ENCODE assay signal across 12 mouse cellular contexts in the genomic region with DNA sequence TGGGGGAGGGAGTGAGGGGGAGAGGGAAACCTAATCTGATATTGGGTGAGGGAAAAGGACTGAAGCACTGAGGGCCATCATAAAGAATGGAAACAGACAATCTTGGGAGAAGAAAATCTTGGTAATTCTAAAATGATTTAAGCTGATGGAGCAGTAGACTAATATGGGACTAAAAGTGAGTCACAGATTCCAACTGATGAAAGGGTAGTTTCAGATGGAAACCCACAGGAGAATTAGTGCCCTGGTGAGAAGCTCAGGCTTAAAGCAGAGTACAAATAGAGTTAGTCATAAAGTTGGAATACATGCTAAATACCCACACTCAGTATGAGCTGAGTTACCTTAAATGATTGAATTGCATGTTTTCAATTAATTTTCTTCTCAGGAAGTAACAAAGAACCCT.
A peak's percentile ranks its signal among the peaks of the same experiment; 100 is the strongest.
DNase-seq lines count a peak whose midpoint lies in the region.
"Had no signal": no experiment of that assay in that cellular context is flagged by ENCODE, and none has a peak within 500 bp of the region (broad histone marks: within the 10 kb centered on the region; RNA-seq: fewer than 3 reads in every experiment).

No protein-coding gene starts in this region.

- DNase-seq in 3T3-L1 (ENCODE audit: low read depth, low spot score): peak; percentile 61
- peak; percentile 2 for DNase-seq in Muller cell, postnatal 12 days (ENCODE audit: inconsistent ontology term)
- DNase-seq in fibroblast of lung, adult 2 months (ENCODE audit: low read depth): peak; percentile 31
- DNase-seq in cerebellum, adult 8-10 months: no peak
- no peak for DNase-seq in thymus, postnatal 4 days
- DNase-seq: adrenal gland, adult 8-10 months; adrenal gland, postnatal 14 days; adrenal gland, postnatal 36 days; cerebellum, adult 11-12 months; cerebellum, adult 9-10 months; cerebellum, postnatal 10 days; cerebellum, postnatal 25 days had no signal

Comparison
In these comparisons a context has a peak if more than half of its experiments do, and no peak if none do; other contexts are left out.
1. DNase-seq: peak in 3T3-L1 (single experiment), Muller cell, postnatal 12 days (single experiment) and fibroblast of lung, adult 2 months (single experiment); none in cerebellum, adult 8-10 months (single experiment) and thymus, postnatal 4 days (single experiment).